Mouse (Mus musculus): ENCODE results near the gene Dock4.

DNA sequence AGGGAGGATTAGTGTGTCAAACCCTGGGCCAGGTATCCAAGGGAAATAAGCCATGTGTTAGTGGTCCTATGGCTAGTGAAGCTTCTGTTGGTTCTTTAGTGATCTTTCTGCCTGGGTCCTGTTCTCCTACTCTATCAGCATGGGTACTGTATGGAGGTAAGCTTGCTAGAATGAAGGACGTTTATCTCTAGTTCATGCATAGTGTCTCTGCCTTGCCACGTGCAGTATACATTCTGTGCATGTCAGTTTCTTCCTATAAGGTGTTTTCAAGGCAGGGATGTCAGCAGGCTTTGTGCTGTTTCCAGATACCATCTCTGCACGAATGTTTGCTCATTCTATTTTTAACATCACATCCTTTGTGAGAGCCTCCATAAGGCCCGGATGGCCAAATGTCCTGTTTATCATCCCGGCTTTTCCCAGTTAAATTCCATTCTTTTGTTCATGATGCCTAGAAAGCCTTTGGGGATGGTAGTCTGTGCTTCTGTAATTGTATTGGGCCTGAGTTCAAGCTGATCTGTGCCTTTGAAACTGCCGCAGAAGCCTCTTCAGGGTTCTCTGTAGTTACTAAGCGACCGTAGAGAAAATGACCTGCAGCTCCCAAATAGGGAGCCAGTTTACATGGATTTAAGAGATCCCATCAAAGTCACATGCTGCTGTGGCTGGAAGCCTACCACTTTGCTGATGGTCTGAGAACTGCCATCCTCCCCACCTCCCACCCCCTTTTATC lies 66.1 kb downstream of the Dock4 start:
- no peak for TF ChIP-seq CTCF (conservative IDR thresholded peaks at IDR 0.05 in 1 of 2, IDR thresholded peaks at IDR 0.05 in 1 of 2; ENCODE audit: low read depth in 2 of 2, low read length in 2 of 2)
- TF ChIP-seq BHLHE40 (IDR thresholded peaks at IDR 0.05; ENCODE audit: low read depth, low read length), result no peak
- no peak for TF ChIP-seq EP300 (IDR thresholded peaks at IDR 0.05; ENCODE audit: low read length)
- no peak for TF ChIP-seq HCFC1 (IDR thresholded peaks at IDR 0.05; ENCODE audit: low read depth, low read length)
- TF ChIP-seq POLR2A (IDR thresholded peaks at IDR 0.05; ENCODE audit: low read depth, low read length), result no peak
- TF ChIP-seq ZC3H11A (IDR thresholded peaks at IDR 0.05; ENCODE audit: low read depth, low read length), result no peak

Measured in CH12.LX (cell line).